In the genomic region with DNA sequence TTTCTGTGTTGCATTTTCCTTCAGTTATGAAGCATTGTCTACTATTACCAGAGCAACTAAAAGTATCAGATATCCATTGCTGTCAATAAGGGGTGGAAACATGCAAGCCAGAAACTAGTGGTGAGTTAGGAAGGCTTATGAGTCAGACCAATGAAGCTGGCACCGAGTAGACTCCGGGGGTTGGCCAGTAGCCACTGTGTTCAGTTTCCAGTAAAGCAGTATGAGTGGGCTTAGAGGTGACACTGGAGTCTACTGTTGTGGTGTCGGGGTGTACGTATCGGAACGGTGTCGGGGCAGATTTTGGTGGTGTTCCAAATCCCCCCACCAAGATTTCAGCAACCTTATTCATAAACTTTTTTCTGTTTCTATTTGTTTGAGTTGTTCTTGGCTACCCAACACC, we compare ENCODE assay signal across 14 mouse cellular contexts. TPM values are rescaled to one million over a fixed set of nuclear protein-coding genes. Genes with fewer than 3 reads are reported as not detected.
DNase-seq lines count a peak whose midpoint lies in the region; ATAC-seq and TF ChIP-seq lines count a peak whose summit lies in the region.
"Had no signal": no experiment of that assay in that cellular context is flagged by ENCODE, and none has a peak within 500 bp of the region (broad histone marks: within the 10 kb centered on the region; RNA-seq: fewer than 3 reads in every experiment).

No protein-coding gene starts in this region.

- H3K27me3 ChIP-seq in intestine, postnatal 0 days (replicated peaks; ENCODE audit: control insufficient read depth, insufficient read depth, low read length) = no peaks in the 10 kb centered on the region
- H3K27me3 ChIP-seq: hindbrain, embryonic 15.5 days; limb, embryonic 13.5 days had no signal

- ATAC-seq in intestine, postnatal 0 days = no peak

- H3K4me1 ChIP-seq in intestine, postnatal 0 days (replicated peaks; ENCODE audit: control insufficient read depth, insufficient read depth, low read length) = no peaks in the 10 kb centered on the region
- H3K4me1 ChIP-seq: forebrain, embryonic 10.5 days; hindbrain, embryonic 15.5 days; limb, embryonic 13.5 days had no signal

- H3K36me3 ChIP-seq in intestine, postnatal 0 days (ENCODE audit: control insufficient read depth, insufficient read depth) = no peaks in the 10 kb centered on the region
- H3K36me3 ChIP-seq: forebrain, embryonic 10.5 days; hindbrain, embryonic 15.5 days; limb, embryonic 13.5 days had no signal

- H3K4me2 ChIP-seq in intestine, postnatal 0 days (replicated peaks; ENCODE audit: low read depth) = no peak overlapping the region
- H3K4me2 ChIP-seq: hindbrain, embryonic 15.5 days; limb, embryonic 13.5 days had no signal

- no peak overlapping the region for H3K4me3 ChIP-seq in intestine, postnatal 0 days (ENCODE audit: low read depth, low read length)
- H3K4me3 ChIP-seq: forebrain, embryonic 10.5 days; hindbrain, embryonic 15.5 days; limb, embryonic 13.5 days had no signal

- 94% methylated on average over 7 of the region's 7 CpGs for WGBS in intestine, postnatal 0 days

- DNase-seq in heart, adult 11 months = peak; percentile 89
- DNase-seq in heart, adult 9 months (ENCODE audit: low spot score in 2 of 2) = no peak
- DNase-seq in right cerebral cortex, adult 18-20 months = peak; percentile 16
- DNase-seq in right cerebral cortex, postnatal 25 days = no peak
- DNase-seq in fibroblast of lung, adult 2 months (ENCODE audit: low read depth) = peak; percentile 95
- no peak for DNase-seq in kidney, postnatal 14 days
- DNase-seq: cerebellum, postnatal 36 days; kidney, adult 9 months; midbrain, embryonic 14.5 days had no signal

- no peak overlapping the region for H3K9ac ChIP-seq in intestine, postnatal 0 days (ENCODE audit: low read depth, low read length)
- H3K9ac ChIP-seq: hindbrain, embryonic 15.5 days; limb, embryonic 13.5 days had no signal

- H3K9me3 ChIP-seq in intestine, postnatal 0 days (ENCODE audit: control insufficient read depth) = no peaks in the 10 kb centered on the region
- H3K9me3 ChIP-seq: forebrain, embryonic 10.5 days; hindbrain, embryonic 15.5 days; limb, embryonic 13.5 days had no signal

- H3K27ac ChIP-seq in intestine, postnatal 0 days (ENCODE audit: low read depth, low read length) = no peak overlapping the region
- H3K27ac ChIP-seq: forebrain, embryonic 10.5 days; hindbrain, embryonic 15.5 days; limb, embryonic 13.5 days had no signal

- TF ChIP-seq CTCF in intestine, postnatal 0 days (IDR thresholded peaks at IDR 0.05; ENCODE audit: low read depth) = no peak

RNA-seq across cellular contexts. Expression of a gene that starts 5.9 kb away (rescaled TPM):
- 3.1 TPM in 2 replicates for polyA plus RNA-seq in intestine, postnatal 0 days (2015; fragmentation: Nextera tagmentation; extraction: Ambion mirVana)
- polyA plus RNA-seq: embryonic facial prominence, embryonic 11.5 days; forebrain, embryonic 10.5 days had no signal

Comparison
In these comparisons a context has a peak if more than half of its experiments do, and no peak if none do; other contexts are left out.
1. DNase-seq: peak in heart, adult 11 months (single experiment), right cerebral cortex, adult 18-20 months (single experiment) and fibroblast of lung, adult 2 months (single experiment); none in heart, adult 9 months (0 of 2), right cerebral cortex, postnatal 25 days (single experiment) and kidney, postnatal 14 days (single experiment).